Mouse (Mus musculus) MEL (cell line): ENCODE data around the gene Fam192a. TPM values are rescaled to one million over a fixed set of nuclear protein-coding genes. Genes with fewer than 3 reads are reported as not detected.

Experiments
- DNase-seq: peaks from one replicate; pipeline ENCODE4 v3.0.0; 2011; ENCODE audit warnings: low read depth, low spot score
- H3K27ac ChIP-seq: 2 replicates; pipeline ENCODE4 v1.5.1; 2012; ENCODE audit warnings: low read depth, mild to moderate bottlenecking, control low read depth, low read length, moderate library complexity; ENCODE audit not compliant: control insufficient read depth
- H3K27me3 ChIP-seq, 2 experiments: fragments of 150-350 bp in 1 of 2; sonication (generic) in 1 of 2; 2 replicates each; pipeline ENCODE4 v1.6.1; 2012; ENCODE audit warnings: low read length in 2 of 2, mild to moderate bottlenecking in 2 of 2, improper control_type of control experiment in 1 of 2, moderate library complexity in 1 of 2; ENCODE audit not compliant: insufficient read depth in 2 of 2, control insufficient read depth in 1 of 2
- H3K36me3 ChIP-seq, 2 experiments: 2 replicates each; pipeline ENCODE4 v1.6.1; 2012 to 2014; ENCODE audit warnings: low read length in 2 of 2, improper control_type of control experiment in 1 of 2, inconsistent platforms in 1 of 2, mild to moderate bottlenecking in 1 of 2; ENCODE audit not compliant: insufficient read depth in 2 of 2, control insufficient read depth in 1 of 2
- H3K4me1 ChIP-seq, 2 experiments: fragments of 150-350 bp in 1 of 2; sonication (generic) in 1 of 2; 2 replicates each; pipeline ENCODE4 v1.6.1; 2012; ENCODE audit warnings: low read length in 2 of 2, improper control_type of control experiment in 1 of 2, mild to moderate bottlenecking in 1 of 2; ENCODE audit not compliant: insufficient read depth in 2 of 2, control insufficient read depth in 1 of 2
- H3K4me3 ChIP-seq, 2 experiments: fragments of 150-350 bp in 1 of 2; sonication (generic) in 1 of 2; 2 replicates each; pipeline ENCODE4 v1.5.1; 2012; ENCODE audit warnings: low read depth in 2 of 2, low read length in 2 of 2, mild to moderate bottlenecking in 2 of 2, moderate library complexity in 2 of 2, control low read depth in 1 of 2, improper control_type of control experiment in 1 of 2; ENCODE audit not compliant: control insufficient read depth in 1 of 2, insufficient read depth in 1 of 2
- H3K79me2 ChIP-seq: 2 replicates; pipeline ENCODE4 v1.6.1; 2012; ENCODE audit warnings: mild to moderate bottlenecking, low read length, moderate library complexity; ENCODE audit not compliant: control insufficient read depth, poor library complexity, insufficient read depth
- H3K9ac ChIP-seq: 2 replicates; pipeline ENCODE4 v1.6.1; 2012; ENCODE audit warnings: low read depth, mild to moderate bottlenecking, control low read depth, low read length, moderate library complexity; ENCODE audit not compliant: control insufficient read depth, poor library complexity, severe bottlenecking
- H3K9me3 ChIP-seq: fragments of 150-350 bp; sonication (generic); replicated peaks from 2 replicates; pipeline ENCODE4 v1.6.1; 2012; ENCODE audit warnings: mild to moderate bottlenecking, low read length, improper control_type of control experiment, moderate library complexity; ENCODE audit not compliant: insufficient read depth
- CHD1 ChIP-seq: IDR thresholded peaks from 2 replicates; pipeline ENCODE4 v1.6.1; 2012; ENCODE audit warnings: low read depth, mild to moderate bottlenecking, inconsistent platforms, low read length, improper control_type of control experiment
- CTCF ChIP-seq, 3 experiments: IDR thresholded peaks in 2 of 3; conservative IDR thresholded peaks in 1 of 3; 2 replicates each; pipeline ENCODE4 v1.5.1; 2011 to 2012; ENCODE audit warnings: low read length in 3 of 3, low read depth in 2 of 3, mild to moderate bottlenecking in 2 of 3, improper control_type of control experiment in 1 of 3, inconsistent platforms in 1 of 3, mixed read lengths in 1 of 3, moderate library complexity in 1 of 3; ENCODE audit not compliant: control insufficient read depth in 1 of 3, insufficient read depth in 1 of 3, poor library complexity in 1 of 3, severe bottlenecking in 1 of 3
- E2F4 ChIP-seq: IDR thresholded peaks from 2 replicates; pipeline ENCODE4 v1.6.1; 2011; ENCODE audit warnings: low read depth, low read length, improper control_type of control experiment, borderline replicate concordance
- EP300 ChIP-seq, 2 experiments: IDR thresholded peaks; 2 replicates each; pipeline ENCODE4 v1.6.1; 2011; ENCODE audit warnings: improper control_type of control experiment in 2 of 2, low read length in 2 of 2, low read depth in 1 of 2, mild to moderate bottlenecking in 1 of 2
- ETS1 ChIP-seq: IDR thresholded peaks from 2 replicates; pipeline ENCODE4 v1.6.1; 2012; ENCODE audit warnings: low read depth, mild to moderate bottlenecking, inconsistent platforms, low read length, improper control_type of control experiment, moderate library complexity
- HCFC1 ChIP-seq: IDR thresholded peaks from 2 replicates; pipeline ENCODE4 v1.6.1; 2012; ENCODE audit warnings: low read depth, mild to moderate bottlenecking, inconsistent platforms, low read length, improper control_type of control experiment, moderate library complexity
- JUND ChIP-seq: IDR thresholded peaks from 2 replicates; pipeline ENCODE4 v1.6.1; 2011; ENCODE audit warnings: low read depth, mild to moderate bottlenecking, improper control_type of control experiment, low read length
- MAFK ChIP-seq: IDR thresholded peaks from 2 replicates; pipeline ENCODE4 v1.6.1; 2011; ENCODE audit warnings: low read depth, mild to moderate bottlenecking, low read length, improper control_type of control experiment, borderline replicate concordance
- MAZ ChIP-seq: IDR thresholded peaks from 2 replicates; pipeline ENCODE4 v1.6.1; 2012; ENCODE audit warnings: low read depth, mild to moderate bottlenecking, inconsistent platforms, low read length, improper control_type of control experiment
- MXI1 ChIP-seq: IDR thresholded peaks from 2 replicates; pipeline ENCODE4 v1.6.1; 2011; ENCODE audit warnings: mild to moderate bottlenecking, low read depth, low read length, improper control_type of control experiment
- NELFE ChIP-seq: IDR thresholded peaks from 2 replicates; pipeline ENCODE4 v1.6.1; 2011; ENCODE audit warnings: low read depth, low read length, improper control_type of control experiment
- NRF1 ChIP-seq: IDR thresholded peaks from 2 replicates; pipeline ENCODE4 v1.6.1; 2014; ENCODE audit warnings: low read depth, mild to moderate bottlenecking, inconsistent platforms, low read length, improper control_type of control experiment, moderate library complexity; ENCODE audit not compliant: poor library complexity, insufficient read depth, severe bottlenecking
- POLR2AphosphoS5 ChIP-seq: IDR thresholded peaks from 2 replicates; pipeline ENCODE4 v1.6.1; 2012; ENCODE audit warnings: low read depth, borderline replicate concordance, mild to moderate bottlenecking, inconsistent platforms, low read length, moderate library complexity, mixed read lengths
- RAD21 ChIP-seq: IDR thresholded peaks from 2 replicates; pipeline ENCODE4 v1.6.1; 2011; ENCODE audit warnings: mild to moderate bottlenecking, low read depth, low read length, improper control_type of control experiment
- SMC3 ChIP-seq: IDR thresholded peaks from 2 replicates; pipeline ENCODE4 v1.6.1; 2011; ENCODE audit warnings: low read depth, low read length, improper control_type of control experiment
- TAL1 ChIP-seq: IDR thresholded peaks from 2 replicates; pipeline ENCODE4 v1.6.1; 2012; ENCODE audit warnings: mild to moderate bottlenecking, inconsistent platforms, low read length, moderate library complexity, mixed read lengths
- TCF12 ChIP-seq: IDR thresholded peaks from 2 replicates; pipeline ENCODE4 v1.6.1; 2014; ENCODE audit warnings: low read depth, mild to moderate bottlenecking, inconsistent platforms, low read length, improper control_type of control experiment, moderate library complexity
- USF1 ChIP-seq: IDR thresholded peaks from 2 replicates; pipeline ENCODE4 v1.6.1; 2014; ENCODE audit warnings: low read depth, mild to moderate bottlenecking, inconsistent platforms, low read length, improper control_type of control experiment, moderate library complexity
- USF2 ChIP-seq, 2 experiments: IDR thresholded peaks; 2 replicates each; pipeline ENCODE4 v1.6.1; 2011 to 2012; ENCODE audit warnings: improper control_type of control experiment in 2 of 2, low read length in 2 of 2, borderline replicate concordance in 1 of 2, inconsistent platforms in 1 of 2, low read depth in 1 of 2, mild to moderate bottlenecking in 1 of 2; ENCODE audit not compliant: insufficient read depth in 1 of 2
- ZC3H11A ChIP-seq: IDR thresholded peaks from 2 replicates; pipeline ENCODE4 v1.6.1; 2012; ENCODE audit warnings: low read depth, mild to moderate bottlenecking, inconsistent platforms, low read length, improper control_type of control experiment
- ZMIZ1 ChIP-seq: IDR thresholded peaks from 2 replicates; pipeline ENCODE4 v1.6.1; 2012; ENCODE audit warnings: low read depth, mild to moderate bottlenecking, inconsistent platforms, low read length, improper control_type of control experiment, moderate library complexity
- ZNF384 ChIP-seq: IDR thresholded peaks from 2 replicates; pipeline ENCODE4 v1.6.1; 2012; ENCODE audit warnings: low read depth, mild to moderate bottlenecking, inconsistent platforms, low read length, improper control_type of control experiment
- polyA plus RNA-seq, 2 experiments: library from polyadenylated mRNA; stranded (reverse) in 1 of 2; unstranded in 1 of 2; fragments of >175 nt in 1 of 2; fragments of >200 nt in 1 of 2; gene quantifications; 2 replicates each; pipeline versions ENCODE4 v1.2.1 to v1.2.4; 2012; ENCODE audit warnings: low replicate concordance in 2 of 2, low read depth in 1 of 2; ENCODE audit not compliant: insufficient read length in 2 of 2, insufficient read depth in 1 of 2, missing spikeins in 1 of 2
- total RNA-seq: library from RNA; depleted of rRNA; stranded (reverse); fragments of 300-350 nt; gene quantifications from 2 replicates; pipeline ENCODE4 v1.2.3, GENCODE M21; 2012

Fam192a gene
- total and polyA plus RNA-seq, 3 experiments = 46.3 to 88.1 TPM; not detected in 1

- Histone ChIP-seq H3K27me3 (no peaks in the 10 kb centered on the region), H3K79me2 (no peaks in the 10 kb centered on the region)
- TF ChIP-seq JUND = no peak
- TF ChIP-seq RAD21 = peak; percentile 63
- no peak for TF ChIP-seq ZMIZ1
- TF ChIP-seq CTCF (IDR thresholded peaks at IDR 0.05 in 2 of 3, conservative IDR thresholded peaks at IDR 0.05 in 1 of 3; ENCODE audit: control insufficient read depth in 1 of 3, insufficient read depth in 1 of 3, low read depth in 2 of 3, low read length in 3 of 3, poor library complexity in 1 of 3, severe bottlenecking in 1 of 3) = peak; percentile 30 to 73 (median 59); a peak in 5 of 6 replicates
- TF ChIP-seq ETS1 = 0 out of 2 replicates have a peak, but pooled peaks have one; percentile 12
- TF ChIP-seq ZC3H11A = peak; percentile 53; the same call in 1 of the 2 replicates
- peak; percentile 75 for TF ChIP-seq SMC3
- TF ChIP-seq, all 39 proteins: peak for 5
- Histone ChIP-seq H3K4me1 (peaks cover 0 to 3% of the 10 kb centered on the region in 2 experiments; a peak in 1 of 4 replicates), H3K9me3 (no peaks in the 10 kb centered on the region), H3K36me3 (peaks cover 7 to 23% of the 10 kb centered on the region in 2 experiments; a peak in 3 of 4 replicates), H3K9ac (no peak overlapping the region), H3K27ac (no peak overlapping the region), H3K4me3 (no peak overlapping the region)
- DNase-seq = peak; percentile 57
Observed at GRCm38 (mm10) chr8:94584238-94584817, 17.5 kb downstream of the Fam192a start.

- no peak overlapping the region for H3K9ac ChIP-seq
- H3K4me1 ChIP-seq = peaks cover 0 to 3% of the 10 kb centered on the region in 2 experiments; a peak in 1 of 4 replicates
- no peak overlapping the region for H3K27ac ChIP-seq
- no peaks in the 10 kb centered on the region for H3K9me3 ChIP-seq
- TF ChIP-seq MAFK = no peak
- TF ChIP-seq TCF12 = no peak
- TF ChIP-seq E2F4 = no peak
- no peak for TF ChIP-seq POLR2AphosphoS5
- no peak for TF ChIP-seq CHD1
- TF ChIP-seq TAL1 = no peak
- TF ChIP-seq MXI1 = no peak
- TF ChIP-seq JUND = no peak
- no peak for TF ChIP-seq HCFC1
- TF ChIP-seq MAZ = no peak
- TF ChIP-seq USF2 (IDR thresholded peaks at IDR 0.05; ENCODE audit: borderline replicate concordance in 1 of 2, insufficient read depth in 1 of 2, low read depth in 1 of 2, low read length in 2 of 2) = no peak
- no peak for TF ChIP-seq USF1
- TF ChIP-seq ZMIZ1 = no peak
- TF ChIP-seq RAD21 = no peak
- TF ChIP-seq NELFE = no peak
- TF ChIP-seq ZNF384 = no peak
- TF ChIP-seq NRF1 = no peak
- TF ChIP-seq EP300 (IDR thresholded peaks at IDR 0.05; ENCODE audit: low read depth in 1 of 2, low read length in 2 of 2) = no peak
- no peak overlapping the region for H3K4me3 ChIP-seq
- DNase-seq = no peak
- H3K79me2 ChIP-seq = no peaks in the 10 kb centered on the region
- no peaks in the 10 kb centered on the region for H3K27me3 ChIP-seq
- H3K36me3 ChIP-seq = peaks cover 7 to 26% of the 10 kb centered on the region in 2 experiments; a peak in 3 of 4 replicates
Observed at GRCm38 (mm10) chr8:94582569-94582968, 19.2 kb downstream of the Fam192a start.
